Mouse (Mus musculus) kidney, adult 9 months (tissue): ENCODE results near the gene Ano4.

Source experiments
- DNase-seq: peaks from one replicate; pipeline ENCODE4 v3.0.0; 2022

Gene Ano4

GRCm38 (mm10) chr10:89344491-89345195 lies at the start of gene Ano4:
Gene Ano4, minus strand, starts transcription at chr10:89344762.
- peak; percentile 73 for DNase-seq

- DNase-seq, result no peak
Observed at GRCm38 (mm10) chr10:89392687-89393086, 48.1 kb upstream of the Ano4 start.

GRCm38 (mm10) chr10:89391571-89392163 lies 47.1 kb upstream of the Ano4 start:
- no peak for DNase-seq

GRCm38 (mm10) chr10:89386461-89386860 lies 41.9 kb upstream of the Ano4 start:
- DNase-seq, result no peak

GRCm38 (mm10) chr10:89383462-89383861 lies 38.9 kb upstream of the Ano4 start:
- DNase-seq, result peak; percentile 82

GRCm38 (mm10) chr10:89377750-89378149 lies 33.2 kb upstream of the Ano4 start:
- no peak for DNase-seq

- DNase-seq, result peak; percentile 60
Observed at GRCm38 (mm10) chr10:89370051-89370450, 25.5 kb upstream of the Ano4 start.

GRCm38 (mm10) chr10:89358933-89359332 lies 14.4 kb upstream of the Ano4 start:
- DNase-seq, result no peak

- no peak for DNase-seq
Observed at GRCm38 (mm10) chr10:89354639-89355038, 10.1 kb upstream of the Ano4 start.

GRCm38 (mm10) chr10:89351416-89351815 lies 6.9 kb upstream of the Ano4 start:
- DNase-seq, result no peak

GRCm38 (mm10) chr10:89345606-89346005 lies 1.0 kb upstream of the Ano4 start:
- DNase-seq, result peak; percentile 36

- DNase-seq, result no peak
Observed at GRCm38 (mm10) chr10:89345196-89345533, 603 bp upstream of the Ano4 start.

GRCm38 (mm10) chr10:89344132-89344490 lies 451 bp downstream of the Ano4 start:
- DNase-seq, result no peak

- no peak for DNase-seq
Observed at GRCm38 (mm10) chr10:89343716-89344115, 846 bp downstream of the Ano4 start.

GRCm38 (mm10) chr10:89330261-89330660 lies 14.3 kb downstream of the Ano4 start:
- DNase-seq, result no peak

- no peak for DNase-seq
Observed at GRCm38 (mm10) chr10:89329806-89330205, 14.8 kb downstream of the Ano4 start.

- no peak for DNase-seq
Observed at GRCm38 (mm10) chr10:89328876-89329275, 15.7 kb downstream of the Ano4 start.

GRCm38 (mm10) chr10:89327004-89327511 lies 17.5 kb downstream of the Ano4 start:
- DNase-seq, result peak; percentile 64

- DNase-seq, result no peak
Observed at GRCm38 (mm10) chr10:89326383-89326782, 18.2 kb downstream of the Ano4 start.

- no peak for DNase-seq
Observed at GRCm38 (mm10) chr10:89307566-89307965, 37.0 kb downstream of the Ano4 start.

- DNase-seq, result no peak
Observed at GRCm38 (mm10) chr10:89300346-89300745, 44.2 kb downstream of the Ano4 start.

- no peak for DNase-seq
Observed at GRCm38 (mm10) chr10:89292784-89293183, 51.8 kb downstream of the Ano4 start.

- DNase-seq, result no peak
Observed at GRCm38 (mm10) chr10:89290698-89291097, 53.9 kb downstream of the Ano4 start.

GRCm38 (mm10) chr10:89289290-89289689 lies 55.3 kb downstream of the Ano4 start:
- no peak for DNase-seq

- no peak for DNase-seq
Observed at GRCm38 (mm10) chr10:89280402-89280801, 64.2 kb downstream of the Ano4 start.
